Mouse (Mus musculus): Measurements from ENCODE around the gene Mtap.

The Mtap gene

DNA sequence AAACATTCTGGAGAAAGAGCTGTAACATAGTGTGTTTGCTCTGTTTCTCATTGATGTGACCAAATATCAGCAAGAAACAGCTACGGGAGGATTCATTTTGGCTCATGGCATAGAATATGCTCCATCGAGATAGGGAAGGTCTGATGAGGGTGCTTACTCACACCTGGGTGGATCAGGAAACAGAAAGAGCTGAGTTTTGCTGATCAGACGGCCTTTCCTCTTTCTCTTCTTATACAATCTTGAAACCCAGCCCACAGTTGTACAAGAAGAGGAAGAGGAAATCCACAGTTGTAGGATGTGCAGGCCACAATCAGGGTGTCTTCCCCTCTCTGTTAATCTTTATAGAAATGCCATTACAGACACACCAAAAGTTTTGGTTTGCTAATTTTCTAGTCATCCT is 75.3 kb downstream of the Mtap start:
- no peak for DNase-seq (ENCODE audit: low spot score in 2 of 2)
